Mouse (Mus musculus) G1E (cell line): Measurements from ENCODE around the gene Ccdc141.

Source experiments
- CTCF ChIP-seq: IDR thresholded peaks from 2 replicates; pipeline ENCODE4 v1.5.1; 2012; ENCODE audit warnings: low read depth, low read length, inconsistent platforms, mixed read lengths
- GATA1 ChIP-seq: IDR thresholded peaks from 2 replicates; pipeline ENCODE4 v1.6.1; 2012; ENCODE audit warnings: borderline replicate concordance, low read length, inconsistent platforms, mixed read lengths
- POLR2AphosphoS5 ChIP-seq: IDR thresholded peaks from 2 replicates; pipeline ENCODE4 v1.6.1; 2012; ENCODE audit warnings: low read depth, low read length, inconsistent platforms; ENCODE audit not compliant: insufficient replicate concordance
- TAL1 ChIP-seq: conservative IDR thresholded peaks from 2 replicates; pipeline ENCODE4 v1.6.1; 2012; ENCODE audit warnings: low read depth, low read length, inconsistent platforms, mixed read lengths

- TF ChIP-seq CTCF = no peak
- no peak for TF ChIP-seq GATA1
- no peak for TF ChIP-seq TAL1
- no peak for TF ChIP-seq POLR2AphosphoS5
These were observed 2.3 kb downstream of the Ccdc141 start for GRCm38 (mm10) chr2:77168081-77168685.
